Mouse (Mus musculus) CD4-positive, CD25-positive, alpha-beta regulatory T cell, adult 4 months (primary cell): ENCODE measurements around the gene Flt3l. TPM values are rescaled to one million over a fixed set of nuclear protein-coding genes. Genes with fewer than 3 reads are reported as not detected.
"Not testable (repeated sequence)": the region's sequence is repeated elsewhere in the genome, so short reads cannot be mapped to it uniquely, and the experiment has no call there.

Experiments used
- ATAC-seq: one replicate; pipeline ENCODE4 v1.8.0; 2017
- polyA plus RNA-seq, 2 experiments: library from polyadenylated mRNA; unstranded; fragments of 100-300 nt; shearing (Covaris generic); gene quantifications; one replicate each; pipeline ENCODE4 v1.2.1; 2017

Flt3l gene
- polyA plus RNA-seq, 2 experiments from 2014 or later, result 89.0 to 91.7 TPM

- no peak for ATAC-seq
Observed at GRCm38 (mm10) chr7:45162996-45163615, 26.9 kb upstream of the Flt3l start.

- no peak for ATAC-seq
Observed at GRCm38 (mm10) chr7:45162551-45162950, 26.3 kb upstream of the Flt3l start.

DNA sequence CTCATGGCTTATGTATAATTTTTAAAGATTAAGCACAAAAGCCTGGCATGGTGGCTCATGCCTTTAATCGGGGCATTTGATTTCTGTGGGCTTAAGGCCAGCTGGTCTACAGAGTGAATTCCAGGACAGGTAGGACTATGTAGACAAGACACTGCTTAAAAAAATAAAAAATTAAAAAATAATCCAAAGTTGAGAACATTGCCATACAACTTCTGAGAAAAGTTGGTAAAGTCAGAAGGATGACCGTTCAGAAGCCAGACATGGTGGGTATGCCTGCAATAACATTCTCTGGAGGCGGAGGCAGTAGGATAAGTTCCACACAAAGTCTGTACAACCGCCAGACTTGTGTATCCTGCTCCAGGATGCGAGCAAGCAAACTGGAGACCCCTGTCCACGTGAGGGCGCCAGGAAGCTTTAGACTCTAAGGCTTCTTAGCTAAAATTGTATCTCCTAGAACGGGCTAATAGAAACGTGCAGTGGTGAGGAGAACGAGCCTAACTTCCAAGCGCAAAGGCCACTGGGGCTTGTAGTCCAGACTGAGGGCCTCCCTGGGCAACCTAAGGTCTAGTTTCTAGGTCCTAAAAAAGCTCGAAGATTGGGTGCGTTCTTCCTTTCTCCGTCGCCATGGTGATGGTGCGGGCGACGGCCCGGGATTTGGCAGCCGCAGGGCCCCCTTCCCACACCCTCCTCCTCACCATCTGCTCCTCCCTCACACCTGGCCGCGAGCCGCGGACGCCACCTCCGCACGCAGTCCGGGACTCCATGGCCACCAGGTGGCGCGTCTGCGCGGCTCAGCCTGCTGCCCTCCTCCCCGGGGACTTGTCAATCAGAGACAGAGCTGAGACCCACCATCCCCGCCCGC is 25.6 kb upstream of the Flt3l start:
- peak; percentile 97 for ATAC-seq

DNA sequence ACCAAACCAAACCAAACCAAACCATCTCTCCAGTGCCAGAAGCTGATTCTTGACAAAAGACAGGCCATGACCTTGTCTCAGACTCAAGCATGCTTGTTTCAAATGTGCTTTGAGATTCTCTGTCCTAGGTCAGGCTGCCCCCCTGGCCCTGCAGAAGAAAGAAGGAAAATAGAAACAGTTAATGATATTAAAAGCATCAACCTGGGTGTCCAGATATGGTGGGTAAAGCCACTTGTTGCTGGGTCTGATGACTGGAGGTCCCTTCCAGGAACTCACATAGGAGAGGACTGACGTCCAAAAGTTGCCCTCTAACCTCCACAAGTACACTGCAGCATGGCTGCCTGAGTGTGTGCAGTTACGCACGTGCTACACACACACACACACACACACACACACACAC is 24.6 kb upstream of the Flt3l start:
- ATAC-seq, result no peak

- no peak for ATAC-seq
Observed at GRCm38 (mm10) chr7:45160316-45160800, 24.1 kb upstream of the Flt3l start.

GRCm38 (mm10) chr7:45158991-45159390 is 22.8 kb upstream of the Flt3l start:
- ATAC-seq, result no peak

GRCm38 (mm10) chr7:45157459-45157858 is 21.2 kb upstream of the Flt3l start:
- no peak for ATAC-seq

DNA sequence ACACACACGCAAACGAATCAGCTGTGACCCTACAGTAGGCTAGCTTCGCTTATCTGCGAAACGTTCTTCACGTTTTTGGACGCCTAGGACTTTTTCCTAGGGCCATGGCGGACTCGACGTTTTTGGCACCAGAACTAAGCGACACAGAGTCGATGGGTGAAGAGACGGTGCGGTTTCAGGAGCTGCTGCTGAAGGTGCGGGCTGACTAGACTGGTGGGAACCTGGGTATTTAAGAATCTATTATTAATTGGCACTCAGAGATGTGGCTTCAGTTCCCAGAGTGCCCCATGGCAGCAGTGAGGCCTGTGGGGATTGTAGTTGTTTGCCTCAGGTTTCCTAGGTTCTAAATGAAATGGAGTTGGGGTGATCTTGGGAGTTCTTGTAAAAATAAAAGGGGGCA is 20.0 kb upstream of the Flt3l start:
- ATAC-seq, result no peak

GRCm38 (mm10) chr7:45155590-45155989 is 19.4 kb upstream of the Flt3l start:
- no peak for ATAC-seq

DNA sequence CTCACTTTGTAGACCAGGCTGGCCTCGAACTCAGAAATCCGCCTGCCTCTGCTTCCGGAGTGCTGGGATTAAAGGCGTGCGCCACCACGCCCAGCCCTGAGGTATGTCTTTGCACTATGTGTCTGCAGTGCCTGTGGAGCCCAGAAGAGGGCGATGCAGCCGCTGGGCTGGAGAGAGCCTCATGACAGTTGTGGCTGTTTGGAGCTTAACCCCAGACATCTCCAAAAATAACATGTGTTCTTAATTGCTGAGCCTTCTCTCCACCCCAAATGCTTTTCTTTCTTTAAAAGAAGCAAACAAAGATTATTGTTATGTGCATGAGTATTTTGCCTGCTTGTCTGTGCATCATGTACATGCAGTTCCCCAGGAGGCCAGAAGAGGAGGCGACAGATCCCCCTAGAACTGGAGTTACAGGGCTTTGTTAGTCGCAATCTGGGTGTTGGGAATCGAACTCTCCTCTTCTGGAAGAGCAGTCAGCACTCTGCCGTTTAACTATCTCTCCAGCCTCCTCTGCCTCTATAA is 18.8 kb upstream of the Flt3l start:
- no peak for ATAC-seq

DNA sequence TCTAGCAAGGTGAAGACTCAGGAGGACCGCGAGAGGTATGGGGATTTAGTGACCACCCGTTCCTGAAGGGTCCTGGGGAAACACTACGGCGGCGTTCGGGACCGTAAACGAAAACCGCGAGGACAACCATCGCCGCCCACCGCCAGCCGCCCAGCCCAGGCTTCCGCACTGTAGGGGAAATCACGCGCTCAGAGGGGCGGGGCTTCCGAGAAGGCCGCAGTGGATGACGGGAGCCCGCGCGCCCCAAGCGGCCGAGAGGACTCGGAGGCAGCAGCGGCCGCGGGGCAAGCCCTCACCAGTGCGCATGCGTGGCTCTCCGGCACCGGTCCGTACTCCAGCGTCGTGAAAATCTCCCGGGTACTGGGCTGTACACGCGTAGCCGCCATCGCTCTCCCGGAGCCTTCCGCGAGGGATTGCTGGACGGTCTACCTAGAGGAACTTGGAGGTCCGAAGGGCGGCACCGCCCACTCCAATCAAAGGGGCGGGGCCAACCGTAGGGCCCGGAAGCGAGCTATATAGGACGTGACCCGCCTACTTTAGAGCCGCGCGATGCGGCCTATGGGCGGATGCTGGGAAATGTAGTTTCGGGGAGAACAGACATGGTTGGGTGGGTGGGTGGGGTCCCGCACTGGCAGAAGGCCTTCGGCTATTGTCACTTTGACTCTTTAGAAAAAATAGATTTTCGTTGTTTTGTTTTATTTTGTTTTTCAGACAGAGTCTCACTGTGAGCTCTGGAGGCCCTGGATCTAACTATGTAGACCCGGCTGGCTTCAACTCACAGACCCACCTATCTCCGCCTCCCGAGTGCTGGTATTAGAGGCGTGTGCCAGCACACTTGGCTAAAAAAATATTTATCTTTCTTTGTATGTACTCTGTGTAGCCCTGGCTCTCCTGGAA is 18.1 kb upstream of the Flt3l start, which contains the start of the genes Pih1d1 and Aldh16a1:
Pih1d1 (plus strand) TSS at position 208 of the 897 bp plus-strand sequence.
Aldh16a1 (minus strand) TSS at position 489 of the 897 bp plus-strand sequence.
- ATAC-seq, result peak; percentile 97

GRCm38 (mm10) chr7:45153586-45153985 is 17.4 kb upstream of the Flt3l start:
- no peak for ATAC-seq

GRCm38 (mm10) chr7:45153052-45153451 is 16.8 kb upstream of the Flt3l start:
- not testable (repeated sequence) for ATAC-seq

DNA sequence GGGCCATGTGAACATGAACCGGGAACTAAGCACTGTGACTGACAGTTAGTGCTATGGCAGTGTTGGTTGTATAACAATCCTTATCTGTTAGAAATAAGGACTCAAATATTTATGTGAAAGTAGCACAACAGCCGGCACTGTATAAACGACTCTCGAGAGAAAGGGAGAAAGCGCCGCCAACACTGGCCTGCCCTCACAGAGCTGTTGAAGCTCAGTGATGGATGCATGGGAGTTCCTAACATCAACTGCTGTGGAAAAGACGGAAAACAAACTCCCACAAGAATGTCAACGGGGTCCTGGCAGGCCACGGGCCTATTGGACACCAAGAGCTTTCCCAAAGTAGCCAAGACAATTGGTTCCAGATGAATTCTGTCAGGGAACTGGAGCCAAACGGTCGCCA is 15.1 kb upstream of the Flt3l start:
- ATAC-seq, result no peak

DNA sequence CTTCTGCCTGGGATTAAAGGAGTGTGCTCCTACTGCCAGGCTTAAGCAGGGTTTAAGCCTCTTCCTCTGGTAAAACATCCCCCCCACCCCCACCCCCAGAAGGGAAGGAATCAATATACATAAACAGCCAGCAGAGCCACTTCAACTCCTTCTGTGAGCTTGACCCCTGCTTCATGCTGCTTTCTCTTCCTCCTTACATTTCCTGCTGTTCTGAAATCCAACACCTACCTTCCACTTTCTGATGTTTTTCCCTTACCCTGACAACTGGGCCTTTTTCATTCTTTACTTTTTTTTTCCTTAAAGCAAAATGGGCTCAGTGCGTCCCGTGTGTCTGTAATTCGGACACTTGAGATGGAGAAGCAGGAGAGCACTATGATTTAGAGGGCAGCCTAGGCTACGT is 14.1 kb upstream of the Flt3l start:
- ATAC-seq, result no peak

- no peak for ATAC-seq
Observed at GRCm38 (mm10) chr7:45149545-45149944, 13.3 kb upstream of the Flt3l start.

- no peak for ATAC-seq
Observed at GRCm38 (mm10) chr7:45148534-45149098, 12.4 kb upstream of the Flt3l start.

DNA sequence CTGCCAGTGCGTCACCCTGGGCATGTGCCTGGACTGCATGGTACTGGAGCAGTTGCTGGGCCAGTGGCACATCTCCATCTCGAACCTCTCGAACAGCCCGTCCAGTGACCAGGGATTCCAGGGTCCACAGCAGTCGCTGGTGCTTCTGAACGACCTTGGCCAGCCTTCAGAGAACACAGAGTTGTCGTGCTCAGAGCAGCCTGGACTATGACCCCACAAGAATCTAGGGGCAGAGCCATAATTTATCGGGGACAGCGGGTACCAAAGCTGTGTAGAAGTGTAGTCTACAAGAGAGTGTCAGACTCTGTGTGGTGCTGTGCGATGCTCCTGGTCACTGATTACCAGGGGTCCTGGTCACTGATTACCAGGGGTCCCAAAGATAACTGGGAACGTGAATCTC is 11.7 kb upstream of the Flt3l start:
- no peak for ATAC-seq

DNA sequence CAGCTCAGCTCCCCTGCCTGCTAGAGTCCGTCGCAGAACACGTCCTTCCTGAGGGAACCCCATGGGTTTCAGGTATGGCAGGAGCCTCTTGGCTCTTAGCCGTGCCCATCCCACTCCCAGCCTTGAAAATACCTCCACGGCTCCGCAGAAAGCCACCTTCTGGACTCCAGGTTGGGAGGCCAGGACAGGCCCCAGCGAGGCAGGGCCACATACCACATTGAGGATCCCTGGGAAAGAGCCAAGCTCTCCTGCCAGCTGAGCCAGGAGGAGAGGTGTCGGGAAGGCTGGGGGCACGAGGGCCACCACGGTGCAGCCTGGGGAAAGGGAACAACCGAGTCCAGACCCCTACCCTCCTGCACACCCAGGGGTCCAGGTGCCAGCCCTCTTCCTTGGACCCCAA is 11.0 kb upstream of the Flt3l start:
- ATAC-seq, result no peak

DNA sequence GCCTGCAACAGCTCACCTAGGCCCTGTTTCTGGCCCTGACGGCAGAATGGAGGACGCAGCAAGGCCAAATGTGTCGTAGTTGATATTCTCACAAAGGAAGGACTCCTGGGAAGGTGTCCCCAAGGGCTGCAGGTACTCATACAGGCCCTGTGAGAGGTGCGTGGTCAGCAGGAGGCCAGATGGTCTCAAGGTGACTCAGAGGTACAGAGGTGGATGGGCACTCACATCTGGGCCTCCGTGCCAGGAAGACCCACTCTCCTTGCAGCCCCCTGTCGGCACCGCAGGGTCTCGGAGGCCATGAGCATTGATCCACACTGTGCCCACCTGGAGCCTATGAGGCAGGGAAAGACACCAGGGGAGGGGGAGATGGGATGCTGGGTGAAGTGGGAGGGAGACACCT is 9.2 kb upstream of the Flt3l start:
- no peak for ATAC-seq

DNA sequence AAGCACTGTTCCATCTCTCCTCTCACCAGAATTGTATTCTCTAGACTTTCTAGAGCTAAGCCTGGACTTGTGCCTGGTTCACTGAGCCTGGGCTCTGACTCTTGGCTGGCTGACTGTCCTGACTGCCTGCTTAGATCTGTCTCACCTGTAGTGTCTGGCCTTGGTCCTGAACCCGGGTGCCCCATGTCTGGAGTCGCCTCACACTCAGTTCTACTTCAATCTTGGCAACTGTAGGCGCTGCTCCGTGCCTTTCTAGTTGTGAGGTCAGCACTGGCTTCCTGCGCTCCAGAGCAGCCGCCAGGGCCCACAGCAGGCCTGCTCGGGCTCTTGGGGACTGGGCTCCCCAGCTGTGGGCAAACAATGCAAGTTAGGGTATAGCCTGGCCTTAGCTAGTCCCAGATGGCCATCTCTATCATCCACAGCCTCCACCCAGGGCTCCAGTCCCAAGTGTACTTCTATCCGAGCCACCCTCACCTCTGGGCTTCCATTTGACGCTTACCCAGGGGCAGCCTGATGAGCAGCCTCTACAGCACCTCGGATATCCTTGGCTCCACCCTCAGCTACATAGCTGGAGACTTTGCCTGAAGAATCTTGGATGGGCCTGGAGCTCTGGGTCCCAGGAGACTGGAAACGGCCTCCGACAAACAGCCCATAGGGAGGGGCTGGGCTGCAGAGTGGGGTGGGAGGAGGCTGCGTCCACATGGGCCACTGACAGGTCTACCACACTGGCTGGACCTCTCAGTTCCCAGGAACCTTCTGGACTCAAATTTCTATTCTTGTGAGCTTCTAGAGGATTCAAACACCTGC is 8.3 kb upstream of the Flt3l start:
- ATAC-seq, result no peak
